Mouse (Mus musculus) neutrophil, adult 5-6 weeks (primary cell): Measurements from ENCODE around the gene Mup3. TPM values are rescaled to one million over a fixed set of nuclear protein-coding genes. Genes with fewer than 3 reads are reported as not detected.
"Not testable (repeated sequence)": the region's sequence is repeated elsewhere in the genome, so short reads cannot be mapped to it uniquely, and the experiment has no call there.

Source experiments
- ATAC-seq: fragments of 151-379, 151-347 bp; 2 replicates; pipeline ENCODE4 v1.8.0; 2017; ENCODE audit warnings: mild to moderate bottlenecking, moderate TSS enrichment; ENCODE audit not compliant: insufficient number of reproducible peaks, poor library complexity, low FRiP score, severe bottlenecking; ENCODE audit errors: extremely low read depth
- total RNA-seq: library from RNA; stranded (forward); fragments of 200-1000 nt; gene quantifications from 2 replicates; pipeline ENCODE4 v1.2.3, GENCODE M21; 2017

Gene Mup3
- not detected in 2 replicates for total RNA-seq

DNA sequence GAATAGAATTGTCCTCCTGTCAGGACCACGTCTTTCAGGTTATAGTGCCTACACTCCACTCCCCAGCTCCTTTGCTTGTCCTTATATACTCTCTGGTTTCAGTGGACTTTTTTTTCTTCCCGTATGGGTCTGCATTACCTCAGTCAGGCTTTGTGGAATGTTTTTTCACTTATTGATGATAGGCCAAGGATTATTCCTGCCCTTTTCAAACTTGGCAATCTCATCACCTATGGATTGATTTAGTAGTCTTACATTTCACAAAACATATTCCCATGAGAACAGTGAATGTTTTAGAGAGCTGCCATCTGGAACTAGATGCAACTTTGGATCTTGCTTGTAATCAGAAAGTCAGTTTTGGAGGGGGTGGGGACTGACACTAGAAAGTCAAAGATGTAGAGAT lies at the start of gene Mup3:
Mup3 (minus strand) TSS at position 102 of the 400 bp plus-strand sequence.
- ATAC-seq: no peak

DNA sequence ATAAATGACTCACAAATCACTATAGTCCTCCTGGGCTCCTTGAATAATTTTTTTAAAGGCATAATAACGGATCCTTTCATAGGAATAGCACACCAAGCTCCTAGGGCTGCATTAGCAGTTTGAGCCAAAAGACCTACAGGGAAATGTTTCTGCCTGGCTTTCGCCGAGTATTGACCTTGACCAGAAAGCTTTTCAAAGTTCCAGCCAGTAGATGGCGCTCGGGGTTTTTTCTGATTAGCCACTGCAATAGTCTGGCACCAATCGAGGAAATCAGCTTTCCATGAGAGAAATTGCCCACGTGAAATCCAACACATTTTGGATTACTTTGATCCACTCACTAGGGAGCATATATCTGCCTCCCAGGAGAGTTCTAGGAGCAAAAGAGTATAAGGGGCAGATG lies 46.6 kb upstream of the Mup3 start:
- ATAC-seq: no peak

DNA sequence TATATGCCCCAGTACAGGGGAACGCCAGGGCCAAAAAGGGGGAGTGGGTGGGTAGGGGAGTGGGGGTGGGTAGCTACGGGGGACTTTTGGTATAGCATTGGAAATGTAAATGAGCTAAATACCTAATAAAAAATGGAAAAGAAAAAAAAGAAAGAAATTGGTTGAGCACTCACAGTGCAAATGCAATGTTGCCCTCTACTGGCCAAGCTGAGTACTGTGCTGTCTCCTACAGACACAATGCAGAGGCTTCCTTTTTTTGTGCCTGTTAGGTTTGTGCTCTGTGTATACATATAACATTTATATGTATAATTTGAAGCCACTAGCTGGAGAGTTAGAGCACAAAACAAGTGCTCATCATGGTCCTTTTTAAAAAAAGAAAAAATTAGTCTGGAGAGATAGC lies 16.2 kb upstream of the Mup3 start:
- ATAC-seq: not testable (repeated sequence)

DNA sequence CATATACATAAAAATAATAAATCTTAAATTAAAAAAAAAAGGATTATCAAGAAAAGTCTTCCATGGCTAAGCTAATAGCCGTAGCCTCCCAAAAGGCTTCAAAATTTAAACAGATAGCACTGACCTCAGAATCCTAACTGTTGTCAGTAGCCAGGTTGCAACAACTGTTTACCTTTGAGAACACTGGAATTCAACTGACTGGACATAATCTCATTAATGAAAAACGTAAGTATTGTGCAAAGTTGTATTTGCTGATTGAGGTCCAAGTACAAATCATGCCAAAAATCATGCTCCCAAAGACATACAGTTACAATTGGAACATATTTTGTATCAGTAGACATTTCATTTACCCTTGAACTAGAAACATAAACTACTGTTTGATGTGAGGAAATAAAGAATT lies 811 bp upstream of the Mup3 start:
- ATAC-seq: no peak

DNA sequence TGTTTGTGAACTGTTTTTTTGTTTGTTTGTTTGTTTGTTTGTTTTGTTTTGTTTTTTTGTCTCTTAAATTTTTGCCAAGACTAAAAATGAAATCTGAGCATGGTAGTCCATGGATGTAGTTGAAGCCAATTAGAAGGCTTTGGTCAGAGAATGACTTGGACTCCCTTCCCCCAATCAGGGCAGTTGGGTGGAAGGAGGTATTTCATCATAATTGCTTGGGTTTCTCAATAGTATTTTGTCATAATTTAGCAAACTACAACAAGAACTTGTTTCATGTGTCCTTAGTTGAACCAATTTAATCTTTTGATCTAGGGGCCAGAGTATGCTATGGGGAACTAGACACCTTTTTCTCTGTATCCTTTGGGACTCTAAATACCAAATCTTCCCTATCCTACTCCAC lies 4.4 kb downstream of the Mup3 start:
- ATAC-seq: no peak

DNA sequence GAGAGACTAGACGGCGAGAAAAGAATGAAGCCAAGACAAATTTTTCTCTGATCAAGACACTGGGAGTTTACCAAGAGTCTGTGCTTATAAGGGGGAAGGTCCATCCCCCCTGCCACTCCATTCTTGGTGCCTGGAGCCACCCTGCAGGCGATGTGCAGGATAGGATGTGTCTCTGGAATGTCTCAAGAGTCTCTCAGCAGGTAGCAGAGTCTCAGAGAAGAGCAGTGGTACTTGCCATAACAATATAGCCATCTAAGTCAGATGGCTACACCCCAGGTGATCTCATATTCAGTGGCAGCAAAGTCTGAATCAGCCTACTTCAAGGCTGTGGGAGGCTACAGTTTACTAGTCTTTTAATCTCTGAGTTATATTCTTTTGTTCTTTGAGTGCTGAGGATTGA lies 12.0 kb downstream of the Mup3 start:
- ATAC-seq: no peak

DNA sequence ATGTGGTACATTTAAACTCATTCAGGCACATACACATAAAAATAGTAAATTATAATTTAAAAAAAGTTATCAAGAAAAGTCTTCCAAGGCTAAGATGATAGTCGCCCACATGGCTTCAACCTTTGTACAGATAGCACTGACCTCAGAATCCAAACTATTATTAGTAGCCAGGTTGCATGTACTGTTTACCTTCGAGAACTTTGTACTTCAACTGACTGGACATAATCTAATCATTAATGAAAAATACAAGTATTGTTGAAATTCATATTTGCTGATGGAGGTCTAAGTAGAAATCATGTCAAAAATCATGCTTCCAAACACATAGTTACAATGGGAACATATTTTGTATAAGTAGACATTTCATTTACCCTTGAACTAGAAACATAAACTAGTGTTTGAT lies 32.4 kb downstream of the Mup3 start:
- ATAC-seq: not testable (repeated sequence)

DNA sequence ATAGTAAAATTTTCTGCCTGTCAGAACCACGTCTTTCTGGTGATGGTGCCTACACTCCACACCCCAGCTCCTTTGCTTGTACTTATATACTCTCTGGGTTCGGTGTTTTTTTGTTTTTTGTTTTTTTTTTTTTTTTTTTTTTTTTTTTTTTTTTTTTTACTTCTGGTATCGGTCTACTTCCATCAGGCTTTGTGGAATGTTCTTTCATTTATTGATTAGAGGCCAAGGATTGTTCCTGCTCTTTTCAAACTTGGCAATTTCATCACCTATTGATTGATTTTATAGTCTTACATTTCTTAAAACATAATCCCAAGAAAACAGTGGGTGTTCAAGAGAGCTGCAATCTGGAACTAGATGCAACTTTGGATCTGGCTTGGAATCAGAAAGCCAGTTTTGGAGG lies 33.1 kb downstream of the Mup3 start, which contains the start of gene Mup20:
Mup20 (minus strand) TSS at position 101 of the 400 bp plus-strand sequence.
- ATAC-seq: not testable (repeated sequence)

Other genes starting within 250 kb of the Mup3 start
- gene Mup20, start 33.2 kb downstream of the Mup3 start, total RNA-seq: not detected in 2 replicates
- not detected in 2 replicates for gene Mup21, start 63.5 kb upstream of the Mup3 start, total RNA-seq
- gene Zfp37, start 143.7 kb upstream of the Mup3 start, total RNA-seq: not detected in 2 replicates
- 13.7 and 20.6 TPM in 2 replicates for gene Slc31a2, start 175.2 kb upstream of the Mup3 start, total RNA-seq